Mouse (Mus musculus) brown adipose tissue, adult 24 weeks (tissue): Measurements from ENCODE around the gene Fbxl17. TPM values are rescaled to one million over a fixed set of nuclear protein-coding genes. Genes with fewer than 3 reads are reported as not detected.

Experiments
- H3K27ac ChIP-seq: fragments of 200-500 bp; replicated peaks from 2 replicates; pipeline ENCODE4 v1.5.1; 2012; ENCODE audit warnings: low read depth, mild to moderate bottlenecking, low read length
- H3K4me1 ChIP-seq: fragments of 200-500 bp; 2 replicates; pipeline ENCODE4 v1.6.1; 2012; ENCODE audit warnings: low read length, mixed read lengths; ENCODE audit not compliant: control insufficient read depth, insufficient read depth, insufficient read length
- H3K4me3 ChIP-seq: fragments of 200-500 bp; 2 replicates; pipeline ENCODE4 v1.5.1; 2012; ENCODE audit warnings: low read depth, mild to moderate bottlenecking, low read length, moderate library complexity; ENCODE audit not compliant: insufficient read depth
- polyA plus RNA-seq: library from polyadenylated mRNA; stranded (reverse); fragments of >200 nt; gene quantifications from 2 replicates; pipeline ENCODE4 v1.2.4, GENCODE M21; 2012; ENCODE audit not compliant: missing spikeins, insufficient read depth, insufficient read length

Gene Fbxl17
- 9.7 and 11.4 TPM in 2 replicates for polyA plus RNA-seq

GRCm38 (mm10) chr17:63499636-63500155, at the start of gene Fbxl17:
TSS of gene Fbxl17 (minus strand) at chr17:63500017.
- Histone ChIP-seq H3K4me3 (peak within 1 kb of the TSS; percentile 97), H3K4me1 (peaks cover 13% of the 10 kb centered on the region; the same call in 1 of the 2 replicates), H3K27ac (peak within 1 kb of the TSS; percentile 82)

GRCm38 (mm10) chr17:63547465-63547864, 47.6 kb upstream of the Fbxl17 start:
- H3K4me1 ChIP-seq = no peaks in the 10 kb centered on the region
- no peak overlapping the region for H3K27ac ChIP-seq
- H3K4me3 ChIP-seq = no peak overlapping the region

- Histone ChIP-seq H3K27ac (no peak overlapping the region), H3K4me1 (no peaks in the 10 kb centered on the region)
Observed at GRCm38 (mm10) chr17:63534576-63535265, 34.9 kb upstream of the Fbxl17 start.

GRCm38 (mm10) chr17:63533074-63533836, 33.4 kb upstream of the Fbxl17 start:
- Histone ChIP-seq H3K27ac (no peak overlapping the region), H3K4me1 (no peaks in the 10 kb centered on the region), H3K4me3 (no peak overlapping the region)

More at GRCm38 (mm10) chr17:63534576-63535265, 34.9 kb upstream of the Fbxl17 start:
- H3K4me3 ChIP-seq = no peak overlapping the region

GRCm38 (mm10) chr17:63529476-63529875, 29.7 kb upstream of the Fbxl17 start:
- Histone ChIP-seq H3K4me1 (no peaks in the 10 kb centered on the region), H3K27ac (no peak overlapping the region), H3K4me3 (no peak overlapping the region)

- Histone ChIP-seq H3K27ac (no peak overlapping the region), H3K4me1 (no peaks in the 10 kb centered on the region), H3K4me3 (no peak overlapping the region)
Observed at GRCm38 (mm10) chr17:63520691-63521090, 20.9 kb upstream of the Fbxl17 start.

GRCm38 (mm10) chr17:63510451-63510850, 10.6 kb upstream of the Fbxl17 start:
- no peaks in the 10 kb centered on the region for H3K4me1 ChIP-seq
- H3K4me3 ChIP-seq = no peak overlapping the region
- no peak overlapping the region for H3K27ac ChIP-seq

GRCm38 (mm10) chr17:63501091-63501490, 1.3 kb upstream of the Fbxl17 start:
- H3K4me1 ChIP-seq = peaks cover 11% of the 10 kb centered on the region; the same call in 1 of the 2 replicates
- H3K27ac ChIP-seq = peak overlapping the region; percentile 58; the same call in 1 of the 2 replicates
- no peak overlapping the region for H3K4me3 ChIP-seq

GRCm38 (mm10) chr17:63500156-63500834, 478 bp upstream of the Fbxl17 start:
- H3K27ac ChIP-seq = peak overlapping the region; percentile 82
- H3K4me1 ChIP-seq = peaks cover 11% of the 10 kb centered on the region; the same call in 1 of the 2 replicates
- H3K4me3 ChIP-seq = peak overlapping the region; percentile 97

- H3K4me3 ChIP-seq = peak overlapping the region; percentile 97
- H3K27ac ChIP-seq = peak overlapping the region; percentile 74
- H3K4me1 ChIP-seq = peaks cover 13% of the 10 kb centered on the region; the same call in 1 of the 2 replicates
Observed at GRCm38 (mm10) chr17:63498717-63499635, 841 bp downstream of the Fbxl17 start.

- Histone ChIP-seq H3K4me1 (peaks cover 14% of the 10 kb centered on the region; the same call in 1 of the 2 replicates), H3K27ac (peak overlapping the region; percentile 23; the same call in 1 of the 2 replicates), H3K4me3 (peak overlapping the region; percentile 97)
Observed at GRCm38 (mm10) chr17:63498182-63498716, 1.6 kb downstream of the Fbxl17 start.

- Histone ChIP-seq H3K4me1 (peaks cover 22% of the 10 kb centered on the region; the same call in 1 of the 2 replicates), H3K27ac (peak overlapping the region; percentile 28; the same call in 1 of the 2 replicates), H3K4me3 (no peak overlapping the region; the same call in 1 of the 2 replicates)
Observed at GRCm38 (mm10) chr17:63497206-63497731, 2.5 kb downstream of the Fbxl17 start.

- H3K4me3 ChIP-seq = no peak overlapping the region
- peak overlapping the region; percentile 27; the same call in 1 of the 2 replicates for H3K27ac ChIP-seq
Observed at GRCm38 (mm10) chr17:63496153-63496552, 3.7 kb downstream of the Fbxl17 start.

More at GRCm38 (mm10) chr17:63496153-63496552, 3.7 kb downstream of the Fbxl17 start:
- peaks cover 22% of the 10 kb centered on the region for H3K4me1 ChIP-seq
